Mouse (Mus musculus) heart, postnatal 0 days (tissue): ENCODE results near the gene Gm7075.

Source experiments
- CTCF ChIP-seq: IDR thresholded peaks from 2 replicates; pipeline ENCODE4 v1.5.1; 2016; ENCODE audit warnings: antibody characterized with exemption, control low read depth, low read depth
- EP300 ChIP-seq: IDR thresholded peaks from 2 replicates; pipeline ENCODE4 v1.6.1; 2016; ENCODE audit warnings: antibody characterized with exemption, low read depth

DNA sequence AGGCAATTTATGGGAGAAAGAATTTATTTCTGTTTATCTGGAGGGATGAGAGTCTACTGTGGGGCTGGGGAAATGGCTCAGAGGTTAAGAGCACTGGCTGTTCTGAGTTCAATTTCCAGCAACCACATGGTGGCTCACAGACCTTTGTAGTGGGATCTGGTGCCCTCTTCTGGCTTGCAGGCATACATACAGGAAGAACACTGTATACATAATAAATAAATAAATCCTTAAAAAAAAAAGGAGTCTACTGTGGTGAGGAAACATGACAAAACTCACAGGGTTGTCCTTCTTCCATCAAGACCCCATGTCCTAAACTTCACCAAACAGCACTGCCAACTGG is 2.9 kb upstream of the Gm7075 start:
- TF ChIP-seq CTCF (peak; percentile 56), EP300 (no peak)
